In the genomic region with DNA sequence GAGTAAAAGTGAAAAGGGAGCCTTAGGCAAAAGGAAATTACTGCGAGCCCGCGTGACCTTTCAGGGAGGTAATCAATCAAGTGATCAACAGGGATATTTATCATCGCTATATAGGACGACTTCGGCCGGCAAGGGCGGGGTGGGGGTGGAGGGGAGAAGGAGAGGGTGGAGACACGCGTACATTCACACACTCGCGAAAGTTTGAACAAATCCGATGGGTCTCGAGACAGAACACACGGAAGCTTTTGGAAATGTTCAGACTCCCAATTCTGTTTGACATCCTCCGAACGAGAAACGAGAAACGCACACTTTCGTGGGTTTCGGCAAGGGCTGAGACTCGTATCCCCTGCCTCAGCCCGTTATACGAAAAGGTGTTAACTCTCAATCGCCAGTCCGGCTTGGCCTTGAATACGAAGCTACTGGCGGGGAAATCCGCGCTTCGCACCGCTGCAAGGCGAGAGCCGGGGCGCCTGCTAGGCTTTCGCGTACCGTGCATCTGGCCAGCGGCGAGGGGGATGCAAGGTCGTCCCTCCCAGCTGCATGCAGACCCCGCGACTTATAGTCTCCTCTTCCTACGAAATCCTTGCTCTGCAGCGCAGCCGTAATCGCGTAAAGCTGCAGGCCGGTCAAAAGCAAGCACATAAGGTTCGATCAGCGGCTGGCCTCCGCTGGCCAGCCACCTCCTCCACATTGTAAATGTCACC, we compare ENCODE assay signal across 8 mouse cellular contexts. TPM values are rescaled to one million over a fixed set of nuclear protein-coding genes. Genes with fewer than 3 reads are reported as not detected.
DNase-seq lines count a peak whose midpoint lies in the region; ATAC-seq and TF ChIP-seq lines count a peak whose summit lies in the region.
"Had no signal": no experiment of that assay in that cellular context is flagged by ENCODE, and none has a peak within 500 bp of the region (broad histone marks: within the 10 kb centered on the region; RNA-seq: fewer than 3 reads in every experiment).

No protein-coding gene starts in this region.

- DNase-seq in testis, postnatal 10 days (ENCODE audit: low spot score) = no peak
- peak; percentile 72 for DNase-seq in lung, embryonic 14.5 days
- peak; percentile 61 for DNase-seq in stomach, postnatal 0 days (ENCODE audit: low spot score)
- DNase-seq in gastrocnemius, postnatal 36 days = no peak

- no peak for TF ChIP-seq CTCF in testis, adult 2 months (IDR thresholded peaks at IDR 0.05; ENCODE audit: control insufficient read depth, insufficient read depth, insufficient replicate concordance, low read depth, low read length)
- TF ChIP-seq CTCF in lung, embryonic 14.5 days (IDR thresholded peaks at IDR 0.05; ENCODE audit: low read depth) = no peak
- TF ChIP-seq CTCF in stomach, postnatal 0 days (IDR thresholded peaks at IDR 0.05; ENCODE audit: low read depth) = no peak

- TF ChIP-seq POLR2A in testis, adult 2 months (IDR thresholded peaks at IDR 0.05; ENCODE audit: control insufficient read depth, low read depth, low read length) = no peak

- no peak overlapping the region for H3K9ac ChIP-seq in forebrain, embryonic 15.5 days (replicated peaks)
- no peak overlapping the region for H3K9ac ChIP-seq in intestine, embryonic 15.5 days
- H3K9ac ChIP-seq in lung, embryonic 14.5 days = peak overlapping the region; percentile 70
- H3K9ac ChIP-seq in stomach, postnatal 0 days (ENCODE audit: low read length) = peak overlapping the region; percentile 57

- H3K27me3 ChIP-seq in testis, adult 2 months (ENCODE audit: control insufficient read depth, insufficient read depth, low read length) = peaks cover 8% of the 10 kb centered on the region
- peaks cover 70% of the 10 kb centered on the region for H3K27me3 ChIP-seq in forebrain, embryonic 15.5 days
- peaks cover 64% of the 10 kb centered on the region for H3K27me3 ChIP-seq in intestine, embryonic 15.5 days (replicated peaks)
- peaks cover 57% of the 10 kb centered on the region for H3K27me3 ChIP-seq in lung, embryonic 14.5 days (ENCODE audit: insufficient read depth, low read length)
- H3K27me3 ChIP-seq in stomach, postnatal 0 days (ENCODE audit: control insufficient read depth, insufficient read depth, low read length) = no peaks in the 10 kb centered on the region

- under 1% methylated on average over 52 of the region's 52 CpGs for WGBS in forebrain, embryonic 15.5 days
- 1% methylated on average over 52 of the region's 52 CpGs for WGBS in intestine, embryonic 15.5 days
- under 1% methylated on average over 52 of the region's 52 CpGs for WGBS in lung, embryonic 14.5 days
- WGBS in stomach, postnatal 0 days = under 1% methylated on average over 52 of the region's 52 CpGs

- H3K4me1 ChIP-seq in testis, adult 2 months (ENCODE audit: control insufficient read depth, insufficient read depth, low read length) = peaks cover 18% of the 10 kb centered on the region
- H3K4me1 ChIP-seq in forebrain, embryonic 15.5 days = peaks cover 27% of the 10 kb centered on the region
- peaks cover 19% of the 10 kb centered on the region for H3K4me1 ChIP-seq in intestine, embryonic 15.5 days (replicated peaks)
- peaks cover 4% of the 10 kb centered on the region; the same call in 1 of the 2 replicates for H3K4me1 ChIP-seq in lung, embryonic 14.5 days (ENCODE audit: insufficient read depth)
- no peaks in the 10 kb centered on the region for H3K4me1 ChIP-seq in stomach, postnatal 0 days (replicated peaks; ENCODE audit: control insufficient read depth, insufficient read depth)

- peak overlapping the region; percentile 40 for H3K4me2 ChIP-seq in forebrain, embryonic 15.5 days (replicated peaks)
- H3K4me2 ChIP-seq in intestine, embryonic 15.5 days (replicated peaks) = peak overlapping the region; percentile 63
- H3K4me2 ChIP-seq in lung, embryonic 14.5 days = peak overlapping the region; percentile 92
- H3K4me2 ChIP-seq in stomach, postnatal 0 days (replicated peaks; ENCODE audit: low read depth) = peak overlapping the region; percentile 72

- H3K27ac ChIP-seq in testis, adult 2 months (ENCODE audit: control insufficient read depth, insufficient read depth, low read depth, low read length) = no peak overlapping the region
- no peak overlapping the region for H3K27ac ChIP-seq in forebrain, embryonic 15.5 days (replicated peaks)
- H3K27ac ChIP-seq in intestine, embryonic 15.5 days = no peak overlapping the region
- peak overlapping the region; percentile 97 for H3K27ac ChIP-seq in lung, embryonic 14.5 days (ENCODE audit: low read depth)
- H3K27ac ChIP-seq in stomach, postnatal 0 days (replicated peaks) = peak overlapping the region; percentile 79

- intact Hi-C loops in gastrocnemius, postnatal 36 days (cut with DNase I) = loop anchor here (5.0 kb wide), 1 partner anchor 702 kb away; no protein-coding TSS in a partner anchor

- TF ChIP-seq EP300 in stomach, postnatal 0 days (optimal IDR thresholded peaks at IDR 0.05) = no peak

- H3K9me3 ChIP-seq in forebrain, embryonic 15.5 days = no peaks in the 10 kb centered on the region
- no peaks in the 10 kb centered on the region for H3K9me3 ChIP-seq in intestine, embryonic 15.5 days
- no peaks in the 10 kb centered on the region for H3K9me3 ChIP-seq in lung, embryonic 14.5 days (ENCODE audit: low read depth, low read length)
- H3K9me3 ChIP-seq in stomach, postnatal 0 days (ENCODE audit: control insufficient read depth, low read length) = no peaks in the 10 kb centered on the region

- peak; percentile 9; the same call in 1 of the 2 replicates for ATAC-seq in forebrain, embryonic 15.5 days (replicated peaks)
- ATAC-seq in intestine, embryonic 15.5 days = peak; percentile 13; the same call in 1 of the 2 replicates
- no peak for ATAC-seq in lung, embryonic 14.5 days (ENCODE audit: insufficient read depth)
- ATAC-seq in stomach, postnatal 0 days (ENCODE audit: low FRiP score, low TSS enrichment) = no peak

- no peaks in the 10 kb centered on the region for H3K36me3 ChIP-seq in testis, adult 2 months (ENCODE audit: control insufficient read depth, insufficient read depth, low read length)
- H3K36me3 ChIP-seq in forebrain, embryonic 15.5 days = no peaks in the 10 kb centered on the region
- H3K36me3 ChIP-seq in intestine, embryonic 15.5 days = no peaks in the 10 kb centered on the region
- no peaks in the 10 kb centered on the region for H3K36me3 ChIP-seq in lung, embryonic 14.5 days (ENCODE audit: insufficient read depth)
- no peaks in the 10 kb centered on the region for H3K36me3 ChIP-seq in stomach, postnatal 0 days (ENCODE audit: control insufficient read depth, insufficient read depth, low read length)

- H3K4me3 ChIP-seq in testis, adult 2 months (ENCODE audit: control insufficient read depth, low read depth, low read length) = peak overlapping the region; percentile 10; the same call in 1 of the 2 replicates
- peak overlapping the region; percentile 33 for H3K4me3 ChIP-seq in forebrain, embryonic 15.5 days
- H3K4me3 ChIP-seq in intestine, embryonic 15.5 days (replicated peaks) = peak overlapping the region; percentile 31
- H3K4me3 ChIP-seq in lung, embryonic 14.5 days (ENCODE audit: low read depth, low read length) = peak overlapping the region; percentile 52
- peak overlapping the region; percentile 43 for H3K4me3 ChIP-seq in stomach, postnatal 0 days (ENCODE audit: low read depth, low read length)

RNA-seq across cellular contexts. Expression of a gene that starts 33.6 kb away (rescaled TPM):
- 0.19 and 0.26 TPM in 2 replicates for polyA plus RNA-seq in testis, adult 2 months (2012; rRNA removed)
- polyA plus RNA-seq in forebrain, embryonic 15.5 days (2015; fragmentation: Nextera tagmentation; extraction: Ambion mirVana) = 2.2 and 2.4 TPM in 2 replicates
- polyA plus RNA-seq in intestine, embryonic 15.5 days (2015; fragmentation: Nextera tagmentation; extraction: Ambion mirVana) = 11.6 and 13.1 TPM in 2 replicates
- polyA plus RNA-seq in lung, embryonic 14.5 days (2014; fragmentation: Nextera tagmentation; extraction: Ambion mirVana) = 74.0 and 77.5 TPM in 2 replicates
- polyA plus RNA-seq in stomach, postnatal 0 days (2015; fragmentation: Nextera tagmentation; extraction: Ambion mirVana) = 25.7 and 27.9 TPM in 2 replicates
- 1 to 10 TPM; 4.9 to 7.0 TPM for total RNA-seq in gastrocnemius, postnatal 36 days (2021)
- total RNA-seq: neutrophil, adult 5-6 weeks had no signal

Comparison
In these comparisons a context has a peak if more than half of its experiments do, and no peak if none do; other contexts are left out.
1. H3K27ac ChIP-seq: peak in lung, embryonic 14.5 days (single experiment) and stomach, postnatal 0 days (single experiment); none in testis, adult 2 months (single experiment), forebrain, embryonic 15.5 days (single experiment) and intestine, embryonic 15.5 days (single experiment).
2. DNase-seq: peak in lung, embryonic 14.5 days (single experiment) and stomach, postnatal 0 days (single experiment); none in testis, postnatal 10 days (single experiment) and gastrocnemius, postnatal 36 days (0 of 2).
3. ATAC-seq: peak in forebrain, embryonic 15.5 days (single experiment) and intestine, embryonic 15.5 days (single experiment); none in lung, embryonic 14.5 days (single experiment) and stomach, postnatal 0 days (single experiment).
4. H3K4me2 ChIP-seq: peak in every context shown above with its lines; median percentile 92 in lung, embryonic 14.5 days; 72 in stomach, postnatal 0 days; 63 in intestine, embryonic 15.5 days; 40 in forebrain, embryonic 15.5 days.
5. H3K9ac ChIP-seq: peak in lung, embryonic 14.5 days (single experiment) and stomach, postnatal 0 days (single experiment); none in forebrain, embryonic 15.5 days (single experiment) and intestine, embryonic 15.5 days (single experiment).
6. Peak in every context shown above with its lines, with median percentiles within 50 percentile points of each other: H3K4me3 ChIP-seq.